Mouse (Mus musculus) cerebellum, adult (tissue): ENCODE results near the gene Ehmt1.

Experiments used
- ATAC-seq: cut with Nextera tagmentation; 2 replicates; pipeline ENCODE4 v1.9.2; 2017; ENCODE audit warnings: mild to moderate bottlenecking, moderate library complexity, mixed read lengths; ENCODE audit not compliant: insufficient number of reproducible peaks, low FRiP score, low TSS enrichment

The Ehmt1 gene

GRCm38 (mm10) chr2:24809746-24810145 is 109.7 kb downstream of the Ehmt1 start:
- ATAC-seq, result no peak

- ATAC-seq, result no peak
Observed at GRCm38 (mm10) chr2:24807691-24808090, 111.7 kb downstream of the Ehmt1 start.

- ATAC-seq, result no peak
Observed at GRCm38 (mm10) chr2:24807036-24807435, 112.4 kb downstream of the Ehmt1 start.

DNA sequence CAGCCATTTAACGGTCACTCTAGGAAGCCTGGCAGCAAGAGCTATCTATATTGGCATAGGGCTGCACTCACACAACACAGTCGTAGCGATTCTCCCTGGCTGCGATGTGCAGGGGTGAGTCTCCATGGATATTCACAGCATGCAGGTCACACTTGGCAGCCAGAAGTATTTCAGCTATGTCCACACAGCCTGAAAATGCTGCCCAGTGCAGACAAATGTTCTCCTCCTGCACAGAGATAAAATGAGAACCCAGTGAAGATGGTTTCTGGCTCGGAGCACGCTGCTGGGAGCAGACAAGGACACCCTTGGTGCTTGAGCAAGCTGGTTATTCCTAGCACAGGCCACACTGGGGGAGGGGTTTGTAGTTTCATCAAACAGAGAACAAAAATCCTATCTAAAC is 113.3 kb downstream of the Ehmt1 start:
- peak; percentile 61; the same call in 1 of the 2 replicates for ATAC-seq

DNA sequence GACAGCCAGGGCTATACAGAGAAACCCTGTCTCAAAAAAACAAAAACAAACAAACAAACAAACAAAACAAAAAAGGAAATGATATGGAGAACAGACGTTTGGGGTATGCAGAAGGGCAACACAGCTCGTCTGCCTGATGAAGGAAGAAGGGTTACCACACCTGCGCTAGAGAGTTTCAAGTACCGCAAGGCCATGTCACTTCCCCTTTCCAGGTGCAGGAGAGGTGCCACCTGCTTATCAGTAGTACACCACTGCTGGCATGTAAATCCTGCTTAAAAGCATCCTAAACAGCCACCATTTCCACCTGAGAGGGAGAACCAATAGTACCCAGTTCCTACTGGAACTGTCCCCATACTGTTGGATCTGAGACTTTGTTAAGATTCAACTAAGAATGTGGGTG is 113.8 kb downstream of the Ehmt1 start:
- ATAC-seq, result no peak

DNA sequence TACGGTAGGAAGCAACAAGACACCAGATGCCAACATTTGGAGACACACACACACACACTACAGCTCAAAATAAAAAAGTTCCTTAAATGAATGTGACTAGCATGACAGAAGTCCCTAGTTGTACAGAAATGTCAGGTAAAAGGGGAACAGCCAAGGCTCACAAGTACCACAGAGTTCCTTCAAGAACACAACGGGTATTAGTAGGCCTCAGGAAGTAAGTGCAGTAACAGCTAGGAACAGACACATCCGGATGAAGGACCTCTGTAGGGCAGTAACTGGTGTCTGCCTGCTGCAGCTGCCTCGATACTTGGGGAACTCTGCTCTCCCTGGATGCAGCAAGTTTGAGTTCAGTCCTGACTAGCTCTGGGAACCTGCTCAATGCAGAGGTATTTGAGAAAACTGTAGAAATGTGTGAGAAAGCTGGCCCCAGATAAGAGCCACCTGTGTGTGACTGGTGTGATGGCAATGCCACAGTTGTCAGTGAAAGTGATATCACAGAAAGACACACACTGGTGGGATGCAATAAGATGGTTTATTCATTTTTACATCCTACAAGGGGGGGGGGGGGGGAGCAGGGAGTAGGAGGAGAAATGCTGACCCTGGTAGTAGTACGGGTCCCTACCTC is 122.5 kb downstream of the Ehmt1 start:
- ATAC-seq, result no peak

DNA sequence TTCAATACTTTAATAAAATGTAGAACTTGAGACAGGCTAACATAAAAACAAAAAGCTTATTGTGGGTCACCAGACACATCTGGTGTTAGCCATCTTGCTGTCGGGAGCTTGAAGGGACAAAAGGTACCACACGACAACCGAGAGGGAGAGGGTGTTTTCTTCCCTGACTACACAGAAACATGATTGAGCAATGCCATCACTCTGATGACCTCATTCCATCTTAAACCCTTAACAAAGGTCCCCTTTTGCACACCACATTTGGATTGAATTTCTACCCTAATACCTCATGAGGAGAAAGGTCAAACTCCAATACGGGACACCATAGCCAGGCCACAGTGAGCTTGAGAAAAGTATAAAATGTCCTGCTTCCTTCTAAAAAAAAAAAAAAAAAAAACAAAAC is 132.2 kb downstream of the Ehmt1 start:
- ATAC-seq, result no peak

GRCm38 (mm10) chr2:24781253-24781652 is 138.2 kb downstream of the Ehmt1 start:
- no peak for ATAC-seq

GRCm38 (mm10) chr2:24776831-24777230 is 142.6 kb downstream of the Ehmt1 start:
- ATAC-seq, result no peak

- no peak for ATAC-seq
Observed at GRCm38 (mm10) chr2:24775951-24776587, 143.3 kb downstream of the Ehmt1 start.

- ATAC-seq, result no peak
Observed at GRCm38 (mm10) chr2:24774832-24775231, 144.6 kb downstream of the Ehmt1 start.

DNA sequence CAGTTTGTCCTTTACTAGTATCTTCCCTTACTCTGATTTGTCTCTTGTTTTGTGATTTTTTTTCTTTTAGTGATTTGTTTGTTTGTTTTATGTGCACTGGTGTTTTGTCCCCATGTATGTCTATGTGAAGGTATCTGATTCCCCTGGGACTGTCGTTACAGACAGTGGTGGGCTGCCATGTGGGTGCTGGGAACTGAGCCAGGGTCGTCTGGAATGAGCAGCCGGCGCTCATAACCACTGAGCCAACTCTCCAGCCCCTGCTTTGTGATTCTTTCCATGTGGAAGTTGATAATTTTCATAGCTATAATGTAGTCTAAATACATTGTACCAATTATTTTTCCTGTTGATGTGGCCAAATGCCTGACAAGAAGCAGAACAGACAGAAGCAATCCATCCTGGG is 148.6 kb downstream of the Ehmt1 start:
- ATAC-seq, result no peak

GRCm38 (mm10) chr2:24763115-24763557 is 156.3 kb downstream of the Ehmt1 start, which contains the start of gene Cacna1b:
TSS of gene Cacna1b (minus strand) at chr2:24763152.
- peak; percentile 65 for ATAC-seq

GRCm38 (mm10) chr2:24762446-24762960 is 156.9 kb downstream of the Ehmt1 start:
- peak; percentile 57 for ATAC-seq

DNA sequence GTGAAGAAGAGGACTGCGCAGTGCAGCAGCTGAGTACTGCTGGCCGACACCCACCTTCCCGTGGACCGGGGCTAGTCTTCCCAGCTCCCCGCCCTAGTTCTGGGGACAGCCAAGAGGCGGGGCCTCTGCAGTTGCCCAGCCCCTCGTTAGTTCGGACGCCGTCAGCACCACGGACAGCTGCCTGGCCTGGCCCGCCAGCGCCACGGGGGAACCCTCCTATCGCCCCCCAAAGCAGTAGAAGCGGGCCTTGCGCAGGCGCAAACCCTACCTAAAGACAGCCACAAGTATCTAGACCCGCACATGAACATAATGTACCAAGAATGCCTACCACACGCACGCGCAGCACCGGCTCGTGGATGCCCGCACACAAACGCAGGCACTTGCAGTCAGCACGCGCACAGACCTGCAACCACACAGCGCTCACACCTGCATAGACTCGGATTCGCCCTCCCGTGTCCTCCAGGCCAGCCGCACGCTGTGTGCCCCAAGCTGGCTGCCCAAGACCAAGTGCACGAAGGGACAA is 157.4 kb downstream of the Ehmt1 start:
- ATAC-seq, result peak; percentile 60

GRCm38 (mm10) chr2:24755276-24755675 is 164.1 kb downstream of the Ehmt1 start:
- no peak for ATAC-seq

DNA sequence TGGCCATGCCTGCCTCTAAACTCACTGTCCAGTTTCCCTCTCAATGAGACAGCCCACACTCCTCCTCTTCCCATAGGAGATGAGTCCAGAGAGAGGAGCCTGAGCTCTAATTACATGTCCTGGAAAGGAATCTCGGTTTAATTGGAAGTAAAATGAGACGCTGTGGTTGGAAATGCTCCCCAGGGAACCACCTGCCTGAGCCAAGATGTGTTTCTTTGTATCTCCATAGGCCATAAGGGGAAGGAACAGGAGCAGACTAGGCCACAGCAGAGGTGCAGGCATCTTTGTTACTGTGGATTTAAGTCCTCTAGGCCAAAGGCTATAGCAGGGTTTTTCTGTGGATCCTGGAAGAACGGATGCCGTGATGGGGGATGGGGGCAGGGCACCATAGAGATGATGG is 166.8 kb downstream of the Ehmt1 start:
- no peak for ATAC-seq

- no peak for ATAC-seq
Observed at GRCm38 (mm10) chr2:24750051-24750450, 169.4 kb downstream of the Ehmt1 start.

- ATAC-seq, result no peak
Observed at GRCm38 (mm10) chr2:24747878-24748277, 171.5 kb downstream of the Ehmt1 start.
